Mouse (Mus musculus) adrenal gland, adult 10 weeks (tissue): ENCODE data around the gene Olfr1480. TPM values are rescaled to one million over a fixed set of nuclear protein-coding genes. Genes with fewer than 3 reads are reported as not detected.

Experiments used
- polyA plus RNA-seq: library from polyadenylated mRNA; stranded (reverse); fragments of 350-450 nt; fragmentation: Illumina TruSeq; extraction: RNeasy Lipid Tissue Mini Kit (QIAGEN cat#74804); gene quantifications from one replicate; pipeline ENCODE4 v1.2.3, GENCODE M21; 2014; ENCODE audit warnings: low read depth, low replicate concordance

Olfr1480 gene
- polyA plus RNA-seq: not detected

GRCm38 (mm10) chr19:13527613-13528012 lies at the start of gene Olfr1480:
TSS of gene Olfr1480 (plus strand) at chr19:13527913.

GRCm38 (mm10) chr19:13480096-13480495 lies 47.6 kb upstream of the Olfr1480 start, which contains the start of gene Olfr1475:
TSS of gene Olfr1475 (minus strand) at chr19:13480196.

GRCm38 (mm10) chr19:13500246-13500645 lies 27.5 kb upstream of the Olfr1480 start, which contains the start of gene Olfr1477:
TSS of gene Olfr1477 (plus strand) at chr19:13500546.

Other genes starting within 250 kb of the Olfr1480 start
- not detected for gene Olfr1465, start 212.4 kb upstream of the Olfr1480 start, polyA plus RNA-seq
- gene Olfr1466, start 189.1 kb upstream of the Olfr1480 start, polyA plus RNA-seq: not detected
- not detected for gene Olfr1467, start 165.7 kb upstream of the Olfr1480 start, polyA plus RNA-seq
- gene Olfr1469, start 120.1 kb upstream of the Olfr1480 start, polyA plus RNA-seq: not detected
- not detected for gene Olfr1471, start 84.5 kb upstream of the Olfr1480 start, polyA plus RNA-seq
- not detected for gene Olfr1472, start 71.8 kb upstream of the Olfr1480 start, polyA plus RNA-seq
- not detected for gene Olfr1474, start 58.3 kb upstream of the Olfr1480 start, polyA plus RNA-seq
- gene Olfr1475, start 47.7 kb upstream of the Olfr1480 start, polyA plus RNA-seq: not detected
- not detected for gene Olfr1477, start 27.4 kb upstream of the Olfr1480 start, polyA plus RNA-seq
- not detected for gene Olfr1484, start 55.6 kb downstream of the Olfr1480 start, polyA plus RNA-seq
- not detected for gene Olfr1487, start 89.5 kb downstream of the Olfr1480 start, polyA plus RNA-seq
- not detected for gene Olfr1489, start 103.7 kb downstream of the Olfr1480 start, polyA plus RNA-seq
- not detected for gene Olfr1490, start 123.2 kb downstream of the Olfr1480 start, polyA plus RNA-seq
- gene Olfr1491, start 169.4 kb downstream of the Olfr1480 start, polyA plus RNA-seq: not detected
- not detected for gene Olfr1493-ps1, start 195.4 kb downstream of the Olfr1480 start, polyA plus RNA-seq
- gene Olfr1494, start 211.8 kb downstream of the Olfr1480 start, polyA plus RNA-seq: not detected
- gene Olfr1495, start 236.7 kb downstream of the Olfr1480 start, polyA plus RNA-seq: not detected
- gene Olfr1496, start 250.0 kb downstream of the Olfr1480 start, polyA plus RNA-seq: not detected